ENCODE assay signal across 8 mouse cellular contexts in genomic region chr4:156195927-156196870, GRCm38 (mm10). TPM values are rescaled to one million over a fixed set of nuclear protein-coding genes. Genes with fewer than 3 reads are reported as not detected.
DNase-seq lines count a peak whose midpoint lies in the region; ATAC-seq lines count a peak whose summit lies in the region.

No protein-coding gene starts in this region.

- DNase-seq in adrenal gland, adult (ENCODE audit: inconsistent age in 2 of 2, low spot score in 1 of 2) = peak; percentile 60 to 67
- DNase-seq in adrenal gland, adult 8-10 months = no peak
- peak; percentile 82 for DNase-seq in R1 (ENCODE audit: low read depth, low spot score)
- peak; percentile 56 to 63 for DNase-seq in heart, postnatal 36 days
- peak; percentile 65 for DNase-seq in limb, embryonic 10.5 days (ENCODE audit: low spot score)
- peak; percentile 42 for DNase-seq in testis, postnatal 14 days (ENCODE audit: low spot score)

- intact Hi-C loops in heart, postnatal 36 days (cut with DNase I) = loop anchor here (5.0 kb wide), 1 partner anchor 164 kb away; no protein-coding TSS in a partner anchor

- H3K36me3 ChIP-seq in embryonic facial prominence, embryonic 13.5 days = peaks cover 35% of the 10 kb centered on the region
- peaks cover 42% of the 10 kb centered on the region for H3K36me3 ChIP-seq in limb, embryonic 10.5 days
- peaks cover 36% of the 10 kb centered on the region for H3K36me3 ChIP-seq in midbrain, embryonic 12.5 days

- H3K4me1 ChIP-seq in embryonic facial prominence, embryonic 13.5 days = peaks cover 57% of the 10 kb centered on the region
- H3K4me1 ChIP-seq in limb, embryonic 10.5 days = peaks cover 63% of the 10 kb centered on the region
- H3K4me1 ChIP-seq in midbrain, embryonic 12.5 days = peaks cover 52% of the 10 kb centered on the region

- H3K9ac ChIP-seq in embryonic facial prominence, embryonic 13.5 days = peak overlapping the region; percentile 90
- H3K9ac ChIP-seq in midbrain, embryonic 12.5 days (replicated peaks) = peak overlapping the region; percentile 85

- no peaks in the 10 kb centered on the region for H3K27me3 ChIP-seq in embryonic facial prominence, embryonic 13.5 days
- H3K27me3 ChIP-seq in limb, embryonic 10.5 days (ENCODE audit: low read depth, poor library complexity, severe bottlenecking) = peaks cover 3% of the 10 kb centered on the region; the same call in 1 of the 2 replicates
- no peaks in the 10 kb centered on the region; the same call in 1 of the 2 replicates for H3K27me3 ChIP-seq in midbrain, embryonic 12.5 days

- peak overlapping the region; percentile 80 for H3K27ac ChIP-seq in embryonic facial prominence, embryonic 13.5 days
- peak overlapping the region; percentile 96 for H3K27ac ChIP-seq in limb, embryonic 10.5 days
- H3K27ac ChIP-seq in midbrain, embryonic 12.5 days (replicated peaks) = peak overlapping the region; percentile 96

- no peak for ATAC-seq in embryonic facial prominence, embryonic 13.5 days (ENCODE audit: insufficient number of reproducible peaks, insufficient read depth, low FRiP score, low TSS enrichment, low read depth)
- ATAC-seq in midbrain, embryonic 12.5 days (ENCODE audit: low FRiP score, low read depth) = peak; percentile 2; the same call in 1 of the 2 replicates

- H3K9me3 ChIP-seq in embryonic facial prominence, embryonic 13.5 days = no peaks in the 10 kb centered on the region
- H3K9me3 ChIP-seq in limb, embryonic 10.5 days (replicated peaks) = no peaks in the 10 kb centered on the region
- no peaks in the 10 kb centered on the region for H3K9me3 ChIP-seq in midbrain, embryonic 12.5 days

- H3K4me3 ChIP-seq in embryonic facial prominence, embryonic 13.5 days = peak overlapping the region; percentile 92
- H3K4me3 ChIP-seq in limb, embryonic 10.5 days = peak overlapping the region; percentile 97
- peak overlapping the region; percentile 75 for H3K4me3 ChIP-seq in midbrain, embryonic 12.5 days

- H3K4me2 ChIP-seq in embryonic facial prominence, embryonic 13.5 days = peak overlapping the region; percentile 96
- peak overlapping the region; percentile 86 for H3K4me2 ChIP-seq in midbrain, embryonic 12.5 days (replicated peaks)

- 4% methylated on average over 35 of the region's 35 CpGs for WGBS in embryonic facial prominence, embryonic 13.5 days
- 4% methylated on average over 35 of the region's 35 CpGs for WGBS in limb, embryonic 10.5 days
- 5% methylated on average over 35 of the region's 35 CpGs for WGBS in midbrain, embryonic 12.5 days

RNA-seq across cellular contexts. Expression of gene Agrn, which starts 1.1 kb away (rescaled TPM):
- 10 to 100 TPM; 29.7 to 54.3 (median 41.1) TPM for total RNA-seq in adrenal gland, adult 8-10 months (2022)
- 83.7 and 92.1 TPM in 2 replicates for polyA plus RNA-seq in embryonic facial prominence, embryonic 13.5 days (2015; fragmentation: Nextera tagmentation; extraction: Ambion mirVana)
- total RNA-seq in heart, postnatal 36 days (2021) = 10 to 100 TPM; 34.8 to 42.1 TPM
- polyA plus RNA-seq in limb, embryonic 10.5 days (2016; fragmentation: Nextera tagmentation; extraction: Ambion mirVana) = 36.5 and 49.0 TPM in 2 replicates
- 155 and 160 TPM in 2 replicates for polyA plus RNA-seq in midbrain, embryonic 12.5 days (2016; fragmentation: Nextera tagmentation; extraction: Ambion mirVana)

RNA-seq across cellular contexts. Expression of gene Isg15, which starts 4.4 kb away (rescaled TPM):
- 1 to 10 TPM; 3.1 to 3.9 (median 3.6) TPM for total RNA-seq in adrenal gland, adult 8-10 months (2022)
- 1.6 and 2.1 TPM in 2 replicates for polyA plus RNA-seq in embryonic facial prominence, embryonic 13.5 days (2015; fragmentation: Nextera tagmentation; extraction: Ambion mirVana)
- total RNA-seq in heart, postnatal 36 days (2021) = 1 to 10 TPM; 3.5 to 7.0 TPM
- 0.20 and 0.45 TPM in 2 replicates for polyA plus RNA-seq in limb, embryonic 10.5 days (2016; fragmentation: Nextera tagmentation; extraction: Ambion mirVana)
- 1.3 and 2.0 TPM in 2 replicates for polyA plus RNA-seq in midbrain, embryonic 12.5 days (2016; fragmentation: Nextera tagmentation; extraction: Ambion mirVana)

RNA-seq across cellular contexts. Expression of gene AW011738, which starts 6.9 kb away (rescaled TPM):
- total RNA-seq in adrenal gland, adult 8-10 months (2022) = 1 to 10 TPM; 3.0 to 6.5 (median 4.8) TPM
- 2.3 and 2.9 TPM in 2 replicates for polyA plus RNA-seq in embryonic facial prominence, embryonic 13.5 days (2015; fragmentation: Nextera tagmentation; extraction: Ambion mirVana)
- total RNA-seq in heart, postnatal 36 days (2021) = 1 to 10 TPM; 7.7 to 8.4 TPM
- 1.1 and 1.2 TPM in 2 replicates for polyA plus RNA-seq in limb, embryonic 10.5 days (2016; fragmentation: Nextera tagmentation; extraction: Ambion mirVana)
- polyA plus RNA-seq in midbrain, embryonic 12.5 days (2016; fragmentation: Nextera tagmentation; extraction: Ambion mirVana) = 7.6 and 8.1 TPM in 2 replicates

RNA-seq across cellular contexts. Expression of gene Perm1, which starts 19.5 kb away (rescaled TPM):
- 1 to 10 TPM; 3.1 to 7.0 (median 5.3) TPM for total RNA-seq in adrenal gland, adult 8-10 months (2022)
- polyA plus RNA-seq in embryonic facial prominence, embryonic 13.5 days (2015; fragmentation: Nextera tagmentation; extraction: Ambion mirVana) = 0.62 and 1.1 TPM in 2 replicates
- total RNA-seq in heart, postnatal 36 days (2021) = 100 to 1,000 TPM; 208 to 223 TPM
- 0.18 and 0.29 TPM in 2 replicates for polyA plus RNA-seq in limb, embryonic 10.5 days (2016; fragmentation: Nextera tagmentation; extraction: Ambion mirVana)
- polyA plus RNA-seq in midbrain, embryonic 12.5 days (2016; fragmentation: Nextera tagmentation; extraction: Ambion mirVana) = 2.0 and 2.1 TPM in 2 replicates

RNA-seq across cellular contexts. Expression of gene Plekhn1, which starts 38.5 kb away (rescaled TPM):
- 10 to 100 TPM; 23.8 to 44.1 (median 32.9) TPM for total RNA-seq in adrenal gland, adult 8-10 months (2022)
- polyA plus RNA-seq in embryonic facial prominence, embryonic 13.5 days (2015; fragmentation: Nextera tagmentation; extraction: Ambion mirVana) = 29.9 and 30.7 TPM in 2 replicates
- 10 to 100 TPM in 1 of 2 experiments, 1 to 10 TPM in 1; 9.2 to 10.2 TPM for total RNA-seq in heart, postnatal 36 days (2021)
- polyA plus RNA-seq in limb, embryonic 10.5 days (2016; fragmentation: Nextera tagmentation; extraction: Ambion mirVana) = 24.2 and 25.2 TPM in 2 replicates
- polyA plus RNA-seq in midbrain, embryonic 12.5 days (2016; fragmentation: Nextera tagmentation; extraction: Ambion mirVana) = 29.7 and 31.9 TPM in 2 replicates
